Mouse (Mus musculus) hindbrain, embryonic 11.5 days (tissue): ENCODE data around the gene Supv3l1. TPM values are rescaled to one million over a fixed set of nuclear protein-coding genes. Genes with fewer than 3 reads are reported as not detected.
A peak's percentile ranks its signal among the peaks of the same experiment; 100 is the strongest.
"Not testable (repeated sequence)": the region's sequence is repeated elsewhere in the genome, so short reads cannot be mapped to it uniquely, and the experiment has no call there.

Source experiments
- ATAC-seq: fragments of 200-750 bp; cut with Nextera tagmentation; 2 replicates; pipeline ENCODE4 v1.8.0; 2017; ENCODE audit warnings: mild to moderate bottlenecking, moderate TSS enrichment, moderate library complexity; ENCODE audit not compliant: low FRiP score
- DNase-seq: peaks from one replicate; pipeline ENCODE4 v3.0.0-alpha.2; 2015; ENCODE audit warnings: low spot score
- H3K27ac ChIP-seq: fragments of 300-500 bp; sonication (generic); 2 replicates; pipeline ENCODE4 v1.5.1; 2014; ENCODE audit warnings: mild to moderate bottlenecking, low read depth, low read length
- H3K27me3 ChIP-seq: fragments of 300-500 bp; sonication (generic); 2 replicates; pipeline ENCODE4 v1.6.1; 2014; ENCODE audit warnings: mild to moderate bottlenecking, low read length, moderate library complexity, mixed read lengths; ENCODE audit not compliant: control insufficient read depth, insufficient read depth
- H3K36me3 ChIP-seq: fragments of 300-500 bp; sonication (generic); 2 replicates; pipeline ENCODE4 v1.6.1; 2014; ENCODE audit warnings: mild to moderate bottlenecking, low read length, moderate library complexity, mixed read lengths; ENCODE audit not compliant: control insufficient read depth, insufficient read depth
- H3K4me1 ChIP-seq: fragments of 300-500 bp; sonication (generic); replicated peaks from 2 replicates; pipeline ENCODE4 v1.6.1; 2014; ENCODE audit warnings: low read length, mixed read lengths; ENCODE audit not compliant: control insufficient read depth, insufficient read depth
- H3K4me2 ChIP-seq: fragments of 300-500 bp; sonication (generic); replicated peaks from 2 replicates; pipeline ENCODE4 v1.6.1; 2014; ENCODE audit warnings: mild to moderate bottlenecking, low read depth, low read length
- H3K4me3 ChIP-seq: fragments of 300-500 bp; sonication (generic); 2 replicates; pipeline ENCODE4 v1.5.1; 2014; ENCODE audit warnings: low read depth, low read length
- H3K9ac ChIP-seq: fragments of 300-500 bp; sonication (generic); 2 replicates; pipeline ENCODE4 v1.6.1; 2014; ENCODE audit warnings: low read depth, low read length
- H3K9me3 ChIP-seq: fragments of 300-500 bp; sonication (generic); 2 replicates; pipeline ENCODE4 v1.6.1; 2016; ENCODE audit warnings: low read length; ENCODE audit not compliant: control insufficient read depth
- WGBS: fragments of 180-500 bp; shearing (Covaris S2); extraction: QIAGEN DNeasy Blood & Tissue Kit; methylation state at CpG from one replicate; pipeline ENCODE4 v1.1.7; 2014; 5-methylcytosine and 5-hydroxymethylcytosine counted together
- polyA plus RNA-seq: library from polyadenylated mRNA; unstranded; fragments of >200 nt; fragmentation: Nextera tagmentation; extraction: Ambion mirVana; gene quantifications from 2 replicates; pipeline ENCODE4 v1.2.1, GENCODE M21; 2014

The Supv3l1 gene
- polyA plus RNA-seq, result 27.4 and 33.2 TPM in 2 replicates

DNA sequence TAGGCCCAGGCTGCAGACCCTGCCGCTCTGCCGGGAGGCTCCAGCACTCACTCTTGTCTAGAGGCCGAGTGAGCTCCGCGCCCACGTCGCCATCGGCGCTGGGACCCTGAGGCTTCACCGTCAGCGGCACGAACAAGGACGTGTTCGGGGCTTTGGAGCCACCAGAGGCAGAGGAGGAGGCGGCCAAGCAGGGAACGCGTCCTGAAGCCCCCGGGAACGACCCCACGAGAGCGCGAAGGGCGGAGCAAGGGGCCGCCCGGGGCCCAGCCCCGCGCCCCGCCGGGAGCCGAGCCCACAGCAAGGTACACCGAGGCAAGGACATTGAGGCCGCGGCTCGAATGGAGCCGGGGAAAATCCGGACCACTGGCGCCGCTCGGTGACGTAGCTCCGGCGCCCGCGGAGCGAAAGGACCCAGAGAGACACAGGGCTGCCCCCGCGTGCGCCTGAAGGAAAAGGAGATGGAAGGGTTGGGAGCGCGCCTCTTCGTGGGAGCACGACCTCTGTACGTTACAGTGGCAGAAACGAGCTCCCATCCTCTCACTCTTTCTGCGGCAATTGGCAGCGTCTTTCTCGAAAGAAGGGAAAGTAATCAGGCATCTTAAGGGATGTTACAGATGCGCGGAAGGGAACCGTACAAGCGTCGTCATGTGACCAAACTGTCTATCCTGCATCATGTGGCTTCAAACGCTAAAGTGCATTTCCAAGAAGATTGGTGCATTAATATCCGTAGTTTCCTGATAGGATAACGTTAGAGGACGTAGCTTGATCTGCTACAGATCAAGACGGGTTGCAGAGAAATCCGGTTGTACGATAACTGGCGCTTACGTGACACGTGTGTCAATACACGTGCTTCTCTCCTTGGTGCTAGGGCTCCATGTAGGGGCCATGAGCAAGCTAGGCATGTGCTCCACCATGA lies at the start of gene Supv3l1, which contains the start of gene 4930507D05Rik:
Gene Supv3l1, minus strand, starts transcription at position 375 of the 916 bp plus-strand sequence.
Gene 4930507D05Rik, plus strand, starts transcription at position 126 of the 916 bp plus-strand sequence.
- ATAC-seq (peak; percentile 91), DNase-seq (peak; percentile 95)
- Histone ChIP-seq H3K4me3 (peak within 1 kb of the TSS; percentile 73), H3K4me1 (peaks cover 2% of the 10 kb centered on the region; the same call in 1 of the 2 replicates), H3K36me3 (0 out of 2 replicates have a peak, but pooled peaks cover 4% of the 10 kb centered on the region), H3K9me3 (no peaks in the 10 kb centered on the region), H3K27ac (peak within 1 kb of the TSS; percentile 64), H3K27me3 (no peaks in the 10 kb centered on the region), H3K9ac (peak within 1 kb of the TSS; percentile 75), H3K4me2 (peak within 1 kb of the TSS; percentile 63)
- WGBS, result under 1% methylated on average over 71 of the region's 73 CpGs

GRCm38 (mm10) chr10:62491681-62492080 lies 42.1 kb upstream of the Supv3l1 start:
- not testable (repeated sequence) for H3K27ac ChIP-seq, ATAC-seq, H3K36me3 ChIP-seq, H3K9ac ChIP-seq, H3K9me3 ChIP-seq, H3K4me2 ChIP-seq, DNase-seq, H3K27me3 ChIP-seq, H3K4me3 ChIP-seq, H3K4me1 ChIP-seq
- WGBS, result 90% methylated on average over 3 of the region's 3 CpGs

GRCm38 (mm10) chr10:62488266-62488665 lies 38.7 kb upstream of the Supv3l1 start:
- ATAC-seq (no peak), DNase-seq (peak; percentile 61)
- Histone ChIP-seq H3K27me3 (no peaks in the 10 kb centered on the region), H3K9ac (no peak overlapping the region), H3K27ac (no peak overlapping the region), H3K4me2 (no peak overlapping the region), H3K4me3 (no peak overlapping the region), H3K4me1 (no peaks in the 10 kb centered on the region), H3K9me3 (no peaks in the 10 kb centered on the region), H3K36me3 (no peaks in the 10 kb centered on the region)
- 21% methylated on average over 1 of the region's 1 CpGs for WGBS

- peak within 1 kb of the TSS; percentile 71; the same call in 1 of the 2 replicates for H3K27ac ChIP-seq
- peak within 1 kb of the TSS; percentile 70 for H3K4me2 ChIP-seq
- H3K4me1 ChIP-seq, result no peaks in the 10 kb centered on the region
- H3K9ac ChIP-seq, result peak within 1 kb of the TSS; percentile 80
- DNase-seq (peak; percentile 99), ATAC-seq (peak; percentile 94)
- no peaks in the 10 kb centered on the region for H3K27me3 ChIP-seq
- H3K4me3 ChIP-seq, result peak within 1 kb of the TSS; percentile 69
- H3K9me3 ChIP-seq, result no peaks in the 10 kb centered on the region
- no peaks in the 10 kb centered on the region for H3K36me3 ChIP-seq
- under 1% methylated on average over 56 of the region's 59 CpGs for WGBS
Observed at GRCm38 (mm10) chr10:62486618-62487415, 37.3 kb upstream of the Supv3l1 start, which contains the start of gene Vps26a. Gene Vps26a (minus strand): TSS chr10:62486805.

GRCm38 (mm10) chr10:62485878-62486582 lies 36.5 kb upstream of the Supv3l1 start:
- WGBS, result under 1% methylated on average over 47 of the region's 48 CpGs
- H3K27me3 ChIP-seq, result no peaks in the 10 kb centered on the region
- DNase-seq (peak; percentile 55), ATAC-seq (peak; percentile 90)
- no peaks in the 10 kb centered on the region for H3K36me3 ChIP-seq
- H3K4me1 ChIP-seq, result no peaks in the 10 kb centered on the region
- no peaks in the 10 kb centered on the region for H3K9me3 ChIP-seq
- peak overlapping the region; percentile 80 for H3K9ac ChIP-seq
- H3K4me2 ChIP-seq, result peak overlapping the region; percentile 70
- H3K4me3 ChIP-seq, result peak overlapping the region; percentile 69
- peak overlapping the region; percentile 71; the same call in 1 of the 2 replicates for H3K27ac ChIP-seq

- no peak overlapping the region for H3K4me3 ChIP-seq
Observed at GRCm38 (mm10) chr10:62481108-62481852, 31.7 kb upstream of the Supv3l1 start.

DNA sequence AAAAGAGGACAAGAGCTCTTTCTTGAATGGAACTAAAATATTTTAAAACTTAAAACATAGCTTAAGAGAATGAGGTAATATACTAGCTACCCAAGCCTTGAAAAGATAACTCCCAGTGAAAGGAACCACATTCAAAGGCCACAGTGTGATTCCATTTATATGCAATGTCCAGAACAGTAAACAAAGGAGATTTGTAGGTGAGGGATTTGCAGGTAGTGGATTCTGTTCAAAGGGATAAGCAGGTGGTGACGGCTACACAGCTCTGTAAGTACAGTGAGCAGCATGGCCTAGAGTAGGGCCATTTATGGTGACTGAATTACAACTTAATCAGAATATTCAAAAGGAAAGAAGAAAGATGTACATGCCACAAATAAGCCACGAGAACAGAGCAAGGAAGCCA lies 27.4 kb upstream of the Supv3l1 start:
- no peaks in the 10 kb centered on the region for H3K4me1 ChIP-seq
- no peaks in the 10 kb centered on the region for H3K36me3 ChIP-seq
- no peak overlapping the region for H3K4me2 ChIP-seq
- no peaks in the 10 kb centered on the region for H3K9me3 ChIP-seq
- no peaks in the 10 kb centered on the region for H3K27me3 ChIP-seq
- ATAC-seq, result no peak
- 83% methylated on average over 2 of the region's 2 CpGs for WGBS
- H3K27ac ChIP-seq, result no peak overlapping the region
- H3K4me3 ChIP-seq, result no peak overlapping the region
- DNase-seq, result no peak
- H3K9ac ChIP-seq, result no peak overlapping the region

More at GRCm38 (mm10) chr10:62481108-62481852, 31.7 kb upstream of the Supv3l1 start:
- Histone ChIP-seq H3K27ac (no peak overlapping the region), H3K9ac (no peak overlapping the region), H3K4me2 (no peak overlapping the region), H3K4me1 (no peaks in the 10 kb centered on the region), H3K9me3 (no peaks in the 10 kb centered on the region), H3K27me3 (no peaks in the 10 kb centered on the region), H3K36me3 (no peaks in the 10 kb centered on the region)
- ATAC-seq (no peak), DNase-seq (no peak)
- 72% methylated on average over 7 of the region's 7 CpGs for WGBS
